Mouse (Mus musculus): Measurements from ENCODE around the gene Gcc2. TPM values are rescaled to one million over a fixed set of nuclear protein-coding genes. Genes with fewer than 3 reads are reported as not detected.

Gene Gcc2
- polyA plus RNA-seq (2021; fragmentation: Nextera tagmentation) = 150 and 188 TPM in 2 replicates
- long read RNA-seq, experiment 1, partial matches to known transcripts = 78 of 93 reads
- long read RNA-seq, experiment 1, other reads (novel, unspliced or antisense) = 10 of 93 reads
- long read RNA-seq, experiment 2, partial matches to known transcripts = 153 of 161 reads
- long read RNA-seq, experiment 2, other reads (novel, unspliced or antisense) = 6 of 161 reads

GRCm38 (mm10) chr10:58255213-58255892 is at the start of gene Gcc2:
Gene Gcc2 (plus strand): TSS chr10:58255497.

GRCm38 (mm10) chr10:58224827-58225785 is 30.2 kb upstream of the Gcc2 start, which contains the start of gene AW822073:
Gene AW822073 (minus strand): TSS chr10:58224930.

GRCm38 (mm10) chr10:58232641-58232969 is 22.7 kb upstream of the Gcc2 start, which contains the start of gene Duxf3:
Gene Duxf3 (minus strand): TSS chr10:58232675.

GRCm38 (mm10) chr10:58236613-58237012 is 18.7 kb upstream of the Gcc2 start, which contains the start of gene Gm4981:
Gene Gm4981 (minus strand): TSS chr10:58236701.

GRCm38 (mm10) chr10:58323028-58323991 is 68.0 kb downstream of the Gcc2 start, which contains the start of gene Lims1:
Gene Lims1 (plus strand): TSS chr10:58323466.

Other genes starting within 250 kb of the Gcc2 start
- gene AW822073, start 30.6 kb upstream of the Gcc2 start, polyA plus RNA-seq (2021; fragmentation: Nextera tagmentation) = not detected in 2 replicates
- gene Duxf3, start 22.8 kb upstream of the Gcc2 start, polyA plus RNA-seq (2021; fragmentation: Nextera tagmentation) = not detected in 2 replicates
- not detected in 2 replicates for gene Gm4981, start 18.8 kb upstream of the Gcc2 start, polyA plus RNA-seq (2021; fragmentation: Nextera tagmentation)
- 32.7 and 36.4 TPM in 2 replicates for gene Lims1, start 68.0 kb downstream of the Gcc2 start, polyA plus RNA-seq (2021; fragmentation: Nextera tagmentation)
- 8.2 and 14.8 TPM in 2 replicates for gene Ranbp2, start 191.4 kb downstream of the Gcc2 start, polyA plus RNA-seq (2021; fragmentation: Nextera tagmentation)
- 1.8 and 2.1 TPM in 2 replicates for gene Ccdc138, start 242.5 kb downstream of the Gcc2 start, polyA plus RNA-seq (2021; fragmentation: Nextera tagmentation)